Mouse (Mus musculus) neural tube, embryonic 14.5 days (tissue): ENCODE measurements around the gene Npas3. TPM values are rescaled to one million over a fixed set of nuclear protein-coding genes. Genes with fewer than 3 reads are reported as not detected.

Experiments
- ATAC-seq: fragments of 200-750 bp; cut with Nextera tagmentation; 2 replicates; pipeline ENCODE4 v1.8.0; 2017; ENCODE audit warnings: low read depth, mild to moderate bottlenecking, moderate TSS enrichment, moderate library complexity
- H3K27ac ChIP-seq: fragments of 300-500 bp; sonication (generic); 2 replicates; pipeline ENCODE4 v1.5.1; 2014; ENCODE audit warnings: low read depth, mild to moderate bottlenecking, control low read depth, low read length, moderate library complexity, mixed read lengths
- H3K27me3 ChIP-seq: fragments of 300-500 bp; sonication (generic); 2 replicates; pipeline ENCODE4 v1.6.1; 2014; ENCODE audit warnings: low read length; ENCODE audit not compliant: control insufficient read depth, insufficient read depth
- H3K36me3 ChIP-seq: fragments of 300-500 bp; sonication (generic); 2 replicates; pipeline ENCODE4 v1.6.1; 2014; ENCODE audit warnings: low read length, mixed read lengths; ENCODE audit not compliant: control insufficient read depth, insufficient read depth
- H3K4me1 ChIP-seq: fragments of 300-500 bp; sonication (generic); 2 replicates; pipeline ENCODE4 v1.6.1; 2014; ENCODE audit warnings: low read length; ENCODE audit not compliant: control insufficient read depth, insufficient read depth
- H3K4me2 ChIP-seq: fragments of 300-500 bp; sonication (generic); 2 replicates; pipeline ENCODE4 v1.6.1; 2014; ENCODE audit warnings: mild to moderate bottlenecking, low read depth, low read length, control low read depth
- H3K4me3 ChIP-seq: fragments of 300-500 bp; sonication (generic); 2 replicates; pipeline ENCODE4 v1.5.1; 2014; ENCODE audit warnings: low read depth, low read length, control low read depth, mixed read lengths
- H3K9ac ChIP-seq: fragments of 300-500 bp; sonication (generic); replicated peaks from 2 replicates; pipeline ENCODE4 v1.6.1; 2014; ENCODE audit warnings: low read depth, mild to moderate bottlenecking, control low read depth, low read length, mixed read lengths
- H3K9me3 ChIP-seq: fragments of 300-500 bp; sonication (generic); 2 replicates; pipeline ENCODE4 v1.6.1; 2016; ENCODE audit warnings: low read length; ENCODE audit not compliant: control insufficient read depth
- WGBS: fragments of 180-500 bp; shearing (Covaris S2); extraction: QIAGEN DNeasy Blood & Tissue Kit; methylation state at CpG from one replicate; pipeline ENCODE4 v1.1.7; 2014; 5-methylcytosine and 5-hydroxymethylcytosine counted together
- polyA plus RNA-seq: library from polyadenylated mRNA; unstranded; fragments of >200 nt; fragmentation: Nextera tagmentation; extraction: Ambion mirVana; gene quantifications from 2 replicates; pipeline ENCODE4 v1.2.1, GENCODE M21; 2014

Npas3 gene
- polyA plus RNA-seq, 1 experiment from 2014 or later: 29.1 TPM

DNA sequence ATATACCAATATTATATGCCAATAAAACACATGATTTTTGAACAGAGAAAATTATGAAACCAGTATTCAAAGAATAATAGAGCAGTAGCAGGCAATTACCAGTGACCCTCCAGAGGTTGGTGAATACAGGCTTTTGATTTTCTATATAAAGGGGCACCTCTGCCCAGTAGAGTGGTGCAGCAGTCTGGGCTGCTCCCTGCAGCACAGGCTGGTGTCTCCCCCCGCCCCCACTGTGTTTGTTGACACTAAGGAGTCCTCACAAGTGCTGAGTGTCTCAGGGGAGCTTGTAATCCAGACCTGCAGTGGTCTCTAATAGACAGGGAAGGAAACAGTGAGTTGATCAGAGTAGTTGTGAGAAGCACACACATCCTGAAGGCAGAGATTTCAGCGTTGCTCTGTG is 68.2 kb downstream of the Npas3 start:
- WGBS: 62% methylated on average over 2 of the region's 2 CpGs
- Histone ChIP-seq H3K27ac (no peak overlapping the region), H3K9ac (no peak overlapping the region), H3K4me1 (no peaks in the 10 kb centered on the region), H3K9me3 (no peaks in the 10 kb centered on the region), H3K4me2 (no peak overlapping the region), H3K36me3 (no peaks in the 10 kb centered on the region), H3K27me3 (no peaks in the 10 kb centered on the region), H3K4me3 (no peak overlapping the region)
- no peak for ATAC-seq

DNA sequence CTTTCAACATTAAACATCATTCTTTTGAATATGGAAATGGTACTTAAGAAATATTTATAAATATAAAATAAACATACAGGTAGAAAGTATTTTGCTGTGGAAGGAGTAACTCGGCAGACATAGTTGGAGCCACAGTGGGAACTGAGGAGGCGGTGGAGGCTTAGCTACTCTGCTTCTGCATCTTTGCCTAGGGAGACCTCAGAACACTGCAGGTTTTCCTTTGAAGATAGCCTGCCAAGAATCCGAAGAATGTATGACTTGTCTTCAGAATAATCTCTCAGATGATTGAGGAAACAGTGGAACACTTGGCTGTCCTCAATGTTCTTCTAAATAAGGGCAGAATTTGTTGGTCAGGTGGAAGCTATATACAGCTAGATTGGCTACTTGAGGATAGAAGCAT is 69.3 kb downstream of the Npas3 start:
- Histone ChIP-seq H3K4me2 (no peak overlapping the region), H3K4me3 (no peak overlapping the region), H3K27me3 (no peaks in the 10 kb centered on the region), H3K4me1 (no peaks in the 10 kb centered on the region), H3K9ac (no peak overlapping the region), H3K27ac (no peak overlapping the region), H3K36me3 (no peaks in the 10 kb centered on the region), H3K9me3 (no peaks in the 10 kb centered on the region)
- ATAC-seq: no peak
- 89% methylated on average over 3 of the region's 3 CpGs for WGBS

DNA sequence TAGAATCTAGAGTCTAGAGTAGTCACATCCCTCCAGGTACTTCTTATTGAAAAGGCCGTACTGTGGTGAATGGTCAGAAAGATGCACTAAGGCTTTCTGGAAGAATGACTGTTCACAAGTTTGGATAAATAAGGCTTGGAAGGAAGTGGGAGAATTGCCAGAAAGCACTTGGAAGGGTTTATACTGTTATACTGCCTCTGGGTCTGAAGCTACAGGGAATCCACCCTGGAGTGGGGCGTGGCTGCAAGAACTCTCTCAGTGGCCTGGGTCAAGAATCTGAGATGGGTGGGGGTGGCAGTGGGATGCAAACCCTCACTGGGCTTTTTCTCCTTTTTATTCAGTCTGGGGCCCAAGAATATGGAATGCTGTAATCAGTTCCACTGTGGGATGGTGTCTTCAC is 72.0 kb downstream of the Npas3 start:
- Histone ChIP-seq H3K4me1 (no peaks in the 10 kb centered on the region), H3K36me3 (no peaks in the 10 kb centered on the region), H3K4me3 (no peak overlapping the region), H3K9ac (no peak overlapping the region), H3K9me3 (no peaks in the 10 kb centered on the region), H3K27ac (no peak overlapping the region), H3K4me2 (no peak overlapping the region), H3K27me3 (no peaks in the 10 kb centered on the region)
- ATAC-seq: no peak
- WGBS: 72% methylated on average over 2 of the region's 2 CpGs

DNA sequence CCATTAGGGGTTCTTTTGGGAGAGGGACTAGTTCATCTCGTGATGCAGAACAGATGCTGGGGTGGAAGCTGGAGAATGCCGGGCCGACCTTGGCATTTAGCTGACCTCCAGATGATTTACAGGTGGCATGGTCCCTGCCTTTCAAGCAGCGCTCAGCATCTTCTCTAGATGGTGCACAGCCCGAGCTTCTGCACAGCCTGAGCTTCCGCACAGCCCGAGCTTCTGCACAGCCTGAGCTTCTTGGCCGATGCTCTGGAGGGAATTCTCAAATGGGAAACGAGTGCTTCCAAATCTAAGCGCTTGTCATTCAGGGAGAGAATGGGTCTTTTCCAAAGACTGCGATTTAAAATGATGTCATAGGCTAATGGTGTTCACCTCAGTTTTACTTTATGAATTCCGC is 72.5 kb downstream of the Npas3 start:
- ATAC-seq: no peak
- 50% methylated on average over 12 of the region's 12 CpGs for WGBS
- Histone ChIP-seq H3K4me3 (no peak overlapping the region), H3K27me3 (no peaks in the 10 kb centered on the region), H3K36me3 (no peaks in the 10 kb centered on the region), H3K9me3 (no peaks in the 10 kb centered on the region), H3K9ac (no peak overlapping the region), H3K4me1 (no peaks in the 10 kb centered on the region), H3K27ac (no peak overlapping the region), H3K4me2 (no peak overlapping the region)

DNA sequence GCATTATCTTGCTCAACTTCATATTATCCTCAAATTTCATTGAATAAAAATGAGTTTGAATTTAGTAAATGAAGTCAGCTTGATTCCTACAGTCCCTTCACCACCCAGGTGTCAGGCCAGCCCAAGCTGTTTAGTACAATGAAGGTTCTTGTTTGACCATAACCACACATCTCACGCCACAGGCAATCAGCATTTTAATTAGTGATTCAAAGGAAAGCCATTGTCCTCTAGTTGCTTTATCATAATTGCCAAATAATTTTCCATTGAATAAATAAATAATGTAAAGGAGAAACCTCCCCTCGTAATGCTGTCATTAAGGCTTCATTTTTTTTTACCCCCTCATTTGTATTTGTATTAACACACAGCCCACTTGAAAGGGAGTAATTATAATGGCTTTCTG is 73.5 kb downstream of the Npas3 start:
- Histone ChIP-seq H3K27me3 (no peaks in the 10 kb centered on the region), H3K4me3 (no peak overlapping the region), H3K36me3 (no peaks in the 10 kb centered on the region), H3K27ac (no peak overlapping the region), H3K4me2 (no peak overlapping the region), H3K4me1 (no peaks in the 10 kb centered on the region), H3K9me3 (no peaks in the 10 kb centered on the region), H3K9ac (no peak overlapping the region)
- WGBS: 28% methylated on average over 2 of the region's 2 CpGs
- ATAC-seq: no peak

DNA sequence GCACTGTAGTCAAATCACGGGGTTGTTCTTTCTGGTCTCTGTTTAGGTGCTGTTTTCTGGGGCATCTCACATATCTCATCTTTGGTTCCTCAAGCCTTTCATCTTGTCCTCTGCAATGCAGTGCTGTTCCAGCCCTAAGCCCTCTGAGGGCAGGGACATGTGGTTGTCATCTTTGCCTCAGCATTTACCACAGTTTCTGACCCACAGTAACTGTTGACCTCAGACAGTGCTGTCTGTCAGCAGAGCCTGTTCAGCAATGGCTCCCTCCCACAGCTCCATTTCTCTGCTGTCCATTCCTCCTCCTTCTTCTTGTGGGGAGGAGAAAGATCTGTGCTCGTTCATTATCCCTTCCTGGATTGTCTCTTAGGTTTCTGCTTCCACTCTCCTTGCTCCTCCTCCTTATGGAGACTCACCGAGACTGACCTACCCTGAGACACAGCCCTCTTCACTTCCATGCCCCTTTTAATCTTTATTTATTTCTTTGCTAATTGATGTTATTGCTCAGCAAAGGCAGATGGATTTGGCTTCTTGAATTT is 79.2 kb downstream of the Npas3 start:
- Histone ChIP-seq H3K27me3 (no peaks in the 10 kb centered on the region), H3K4me2 (no peak overlapping the region), H3K4me1 (0 out of 2 replicates have a peak, but pooled peaks cover 3% of the 10 kb centered on the region), H3K4me3 (no peak overlapping the region), H3K36me3 (no peaks in the 10 kb centered on the region), H3K9me3 (no peaks in the 10 kb centered on the region), H3K27ac (no peak overlapping the region), H3K9ac (no peak overlapping the region)
- no peak for ATAC-seq
- WGBS: 32% methylated on average over 3 of the region's 3 CpGs

DNA sequence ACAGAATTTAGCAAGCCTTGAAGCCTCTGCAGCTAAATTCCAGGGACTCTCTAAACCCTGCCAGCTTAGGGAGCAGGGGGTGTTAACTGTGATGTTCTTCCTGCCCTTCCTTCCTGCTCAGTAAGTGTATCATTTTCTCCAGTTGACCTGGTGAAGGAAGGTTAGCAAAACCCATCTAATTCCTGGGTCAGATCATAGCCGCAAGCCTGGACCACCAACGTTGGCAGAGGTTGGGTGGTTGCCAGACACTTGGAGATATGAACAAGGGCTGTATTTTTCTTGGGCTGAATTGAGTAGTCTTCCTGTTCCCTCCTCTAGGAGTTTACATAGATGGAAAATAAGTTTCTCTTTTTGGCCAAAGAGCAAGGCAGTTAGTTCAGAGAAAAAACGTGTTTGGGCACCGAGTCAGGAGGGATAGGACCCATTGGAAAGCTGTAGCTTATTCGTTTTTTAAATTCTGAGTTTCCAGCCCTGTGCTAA is 79.8 kb downstream of the Npas3 start:
- H3K9ac ChIP-seq: no peak overlapping the region
- no peak overlapping the region for H3K4me3 ChIP-seq
- H3K36me3 ChIP-seq: no peaks in the 10 kb centered on the region
- no peak for ATAC-seq
- H3K27me3 ChIP-seq: no peaks in the 10 kb centered on the region
- H3K4me1 ChIP-seq: 0 out of 2 replicates have a peak, but pooled peaks cover 3% of the 10 kb centered on the region
- 29% methylated on average over 5 of the region's 5 CpGs for WGBS
- no peak overlapping the region for H3K4me2 ChIP-seq
- no peak overlapping the region for H3K27ac ChIP-seq
- H3K9me3 ChIP-seq: no peaks in the 10 kb centered on the region

DNA sequence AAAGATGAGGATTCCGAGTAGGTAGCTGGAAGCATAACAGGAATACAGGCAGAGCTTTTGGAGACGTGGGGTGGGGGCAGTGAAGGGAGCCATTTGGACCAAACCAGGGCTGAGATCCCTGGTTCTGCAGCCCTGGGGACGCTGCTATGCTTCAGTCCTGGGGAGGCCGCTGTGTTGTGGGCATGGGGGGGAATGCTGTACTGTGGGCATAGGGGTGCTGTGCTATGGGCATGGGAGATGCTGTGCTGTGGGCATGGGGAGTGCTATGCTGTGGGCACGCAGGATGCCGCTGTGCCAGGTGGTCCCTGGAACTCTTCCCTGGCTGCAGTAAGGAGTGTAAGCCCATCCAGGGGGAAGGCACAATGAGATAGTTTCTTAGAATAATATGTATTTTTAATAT is 81.7 kb downstream of the Npas3 start:
- 0 out of 2 replicates have a peak, but pooled peaks cover 3% of the 10 kb centered on the region for H3K4me1 ChIP-seq
- H3K27me3 ChIP-seq: no peaks in the 10 kb centered on the region
- H3K9me3 ChIP-seq: no peaks in the 10 kb centered on the region
- no peak for ATAC-seq
- no peak overlapping the region for H3K9ac ChIP-seq
- 84% methylated on average over 6 of the region's 6 CpGs for WGBS
- no peak overlapping the region for H3K27ac ChIP-seq
- H3K4me3 ChIP-seq: no peak overlapping the region
- no peak overlapping the region for H3K4me2 ChIP-seq
- H3K36me3 ChIP-seq: no peaks in the 10 kb centered on the region

DNA sequence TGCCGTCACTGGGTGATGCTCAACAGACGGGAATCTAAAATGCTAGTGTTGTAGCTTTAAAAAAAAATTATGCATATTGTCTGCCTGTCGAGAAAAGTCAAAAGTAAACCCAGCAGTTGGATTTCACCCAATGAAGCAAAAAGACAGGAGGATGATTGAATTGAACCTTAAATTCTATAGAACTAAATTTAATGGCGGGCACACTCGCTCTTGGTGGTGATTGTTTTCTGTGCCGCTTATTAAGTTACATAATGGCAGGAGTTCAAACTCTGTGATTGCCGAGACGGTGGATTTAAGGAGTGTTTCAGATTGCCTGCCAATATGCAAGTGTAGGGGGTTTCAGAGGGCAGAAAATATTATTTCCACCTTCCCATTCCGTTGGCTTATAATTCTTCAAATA is 82.9 kb downstream of the Npas3 start:
- no peak overlapping the region for H3K27ac ChIP-seq
- H3K9me3 ChIP-seq: no peaks in the 10 kb centered on the region
- no peak overlapping the region for H3K9ac ChIP-seq
- H3K4me3 ChIP-seq: no peak overlapping the region
- H3K4me1 ChIP-seq: 0 out of 2 replicates have a peak, but pooled peaks cover 3% of the 10 kb centered on the region
- no peaks in the 10 kb centered on the region for H3K36me3 ChIP-seq
- peak overlapping the region; percentile 11; the same call in 1 of the 2 replicates for H3K4me2 ChIP-seq
- no peaks in the 10 kb centered on the region for H3K27me3 ChIP-seq
- no peak for ATAC-seq
- WGBS: 30% methylated on average over 9 of the region's 9 CpGs
